Mouse (Mus musculus): ENCODE measurements around the gene Ppp2r5b.

Ppp2r5b gene

GRCm38 (mm10) chr19:6236053-6236441 is 375 bp upstream of the Ppp2r5b start:
- in situ Hi-C loops (cut with MboI, MseI): no loop called here

GRCm38 (mm10) chr19:6234337-6235083 is 1.2 kb downstream of the Ppp2r5b start:
- in situ Hi-C loops (cut with MboI, MseI): no loop called here

- in situ Hi-C loops (cut with MboI, MseI): no loop called here
Measured at GRCm38 (mm10) chr19:6233647-6234046, 2.0 kb downstream of the Ppp2r5b start.

- in situ Hi-C loops (cut with MboI, MseI): no loop called here
Measured at GRCm38 (mm10) chr19:6231036-6231435, 4.6 kb downstream of the Ppp2r5b start.

- in situ Hi-C loops (cut with MboI, MseI): no loop called here
Measured at GRCm38 (mm10) chr19:6230411-6230810, 5.3 kb downstream of the Ppp2r5b start.

GRCm38 (mm10) chr19:6227864-6228263 is 7.8 kb downstream of the Ppp2r5b start:
- in situ Hi-C loops (cut with MboI, MseI): no loop called here

GRCm38 (mm10) chr19:6226763-6227162 is 8.9 kb downstream of the Ppp2r5b start:
- in situ Hi-C loops (cut with MboI, MseI): no loop called here

GRCm38 (mm10) chr19:6226135-6226534 is 9.5 kb downstream of the Ppp2r5b start, which contains the start of gene Gpha2:
Gene Gpha2, plus strand, starts transcription at chr19:6226380.
- in situ Hi-C loops (cut with MboI, MseI): no loop called here

GRCm38 (mm10) chr19:6218606-6219005 is 17.1 kb downstream of the Ppp2r5b start:
- in situ Hi-C loops (cut with MboI, MseI): no loop called here

GRCm38 (mm10) chr19:6216046-6216705 is 19.5 kb downstream of the Ppp2r5b start:
- in situ Hi-C loops (cut with MboI, MseI): no loop called here

- in situ Hi-C loops (cut with MboI, MseI): no loop called here
Measured at GRCm38 (mm10) chr19:6206716-6207115, 29.0 kb downstream of the Ppp2r5b start.

GRCm38 (mm10) chr19:6204265-6204664 is 31.4 kb downstream of the Ppp2r5b start:
- in situ Hi-C loops (cut with MboI, MseI): no loop called here

- in situ Hi-C loops (cut with MboI, MseI): no loop called here
Measured at GRCm38 (mm10) chr19:6184131-6184530, 51.5 kb downstream of the Ppp2r5b start, which contains the start of gene Majin. Gene Majin, plus strand, starts transcription at chr19:6184388.

GRCm38 (mm10) chr19:6182534-6182933 is 53.1 kb downstream of the Ppp2r5b start:
- in situ Hi-C loops (cut with MboI, MseI): no loop called here

GRCm38 (mm10) chr19:6181629-6182028 is 54.0 kb downstream of the Ppp2r5b start:
- in situ Hi-C loops (cut with MboI, MseI): no loop called here

- in situ Hi-C loops (cut with MboI, MseI): loop anchor here (5.0 kb wide), 1 partner anchor 504 kb away; no protein-coding TSS in a partner anchor
Measured at GRCm38 (mm10) chr19:6178775-6179174, 56.9 kb downstream of the Ppp2r5b start.

Data from T-helper 1 cell (primary cell).